Mouse (Mus musculus): ENCODE measurements around the gene Tmem106a.
A peak's percentile ranks its signal among the peaks of the same experiment; 100 is the strongest.
"Not testable (repeated sequence)": the region's sequence is repeated elsewhere in the genome, so short reads cannot be mapped to it uniquely, and the experiment has no call there.

The Tmem106a gene

DNA sequence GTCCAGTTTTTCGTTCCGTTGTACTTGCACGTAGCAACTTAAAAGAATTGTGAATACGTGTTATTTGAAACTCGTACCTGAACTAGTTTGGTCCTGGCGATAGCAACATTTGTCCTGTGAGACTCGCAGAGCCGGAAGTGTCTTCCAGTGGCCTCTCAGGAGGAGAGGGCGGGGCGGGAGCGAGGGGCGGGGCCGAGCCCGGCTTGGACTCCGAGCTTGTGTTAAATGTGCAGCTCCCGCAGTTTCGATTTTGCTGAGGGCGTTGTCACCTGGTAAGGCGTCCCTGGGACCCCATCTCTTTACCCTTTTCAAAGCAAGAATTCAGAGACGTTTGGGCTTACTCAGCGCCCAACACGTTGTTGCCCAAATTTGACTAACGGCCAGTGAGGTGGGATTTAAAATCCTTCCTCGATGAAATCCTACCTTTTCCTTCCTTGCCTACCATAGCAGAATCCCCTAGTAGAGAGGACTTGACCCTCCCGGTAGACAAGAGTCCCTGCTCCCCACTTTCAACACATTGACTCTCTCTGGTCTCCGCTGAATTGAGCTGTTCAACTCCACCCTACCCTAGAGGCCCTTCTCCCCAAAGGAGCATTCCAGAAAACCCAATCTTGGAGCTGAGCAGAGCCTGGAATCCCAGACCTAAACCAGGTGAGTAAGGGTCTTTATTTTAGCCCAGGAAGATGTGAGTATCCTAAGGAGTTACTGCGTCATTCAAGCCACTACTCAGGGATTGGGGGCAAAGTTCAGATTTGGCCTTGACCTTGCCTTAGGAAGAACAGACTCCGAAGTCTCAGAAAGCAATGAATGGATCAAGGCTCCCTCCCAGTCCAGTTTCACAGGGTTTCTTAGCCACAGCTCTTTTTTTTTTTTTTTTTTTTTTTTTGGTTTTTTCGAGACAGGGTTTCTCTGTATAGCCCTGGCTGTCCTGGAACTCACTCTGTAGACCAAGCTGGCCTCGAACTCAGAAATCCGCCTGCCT, at the start of gene Tmem106a:
Tmem106a (plus strand) TSS at position 189 of the 982 bp plus-strand sequence.
- no peak for DNase-seq

DNA sequence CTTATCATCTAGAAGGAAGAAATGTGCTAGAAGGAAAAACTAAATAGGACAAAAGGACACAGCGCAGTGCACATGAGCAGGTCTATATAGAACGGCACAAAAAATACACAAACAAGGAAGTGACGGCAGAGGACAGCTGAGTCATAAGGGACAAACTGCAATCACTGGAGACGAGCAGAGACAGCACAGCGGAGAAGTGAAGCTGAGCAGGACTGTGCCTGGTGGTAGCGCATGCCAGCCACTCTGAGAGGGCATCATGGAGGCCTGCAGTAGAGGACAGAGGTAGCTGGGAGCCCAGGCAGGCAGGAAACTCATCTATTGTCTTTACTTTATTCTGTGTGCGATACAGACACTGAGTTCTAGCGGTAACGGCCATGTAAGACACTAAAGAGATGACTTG, 38.5 kb upstream of the Tmem106a start:
- DNase-seq: no peak

DNA sequence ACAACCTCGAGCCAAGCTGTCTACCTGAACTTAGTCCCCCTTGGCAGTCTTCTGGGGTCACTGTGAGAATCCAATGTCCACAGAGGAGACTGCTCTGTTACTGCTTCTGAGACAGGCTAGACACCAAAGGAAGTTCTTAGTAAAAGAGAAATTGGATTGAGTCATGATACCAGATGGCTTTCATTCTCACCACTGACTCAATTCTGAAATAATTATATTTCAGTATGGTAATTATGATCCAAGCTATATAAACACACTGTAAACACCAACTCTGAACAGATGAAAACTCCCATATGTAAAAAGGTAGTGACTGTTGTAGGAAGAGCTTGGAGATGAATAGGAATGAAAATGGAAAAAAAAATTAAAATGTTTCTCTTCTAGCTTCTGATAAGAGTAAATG, 37.9 kb upstream of the Tmem106a start:
- no peak for DNase-seq

DNA sequence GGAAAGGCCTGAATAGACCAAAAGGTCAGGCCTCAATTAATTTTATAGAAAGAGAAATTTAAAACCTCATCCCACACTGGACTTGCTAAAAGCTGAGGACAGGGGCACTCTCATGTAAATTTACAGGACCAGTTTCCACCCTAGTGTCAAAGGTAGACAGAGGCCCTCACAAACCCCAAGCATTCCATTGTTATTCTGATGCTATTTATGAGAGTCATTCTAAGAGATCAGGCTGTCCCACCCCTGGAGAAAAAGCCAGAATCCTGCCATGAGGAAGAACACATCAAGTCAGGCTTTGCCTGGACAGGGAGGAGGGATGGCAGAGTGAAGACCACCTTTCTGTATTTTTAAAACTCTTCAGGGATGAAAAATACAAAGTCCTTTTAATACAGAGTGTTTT, 33.5 kb upstream of the Tmem106a start:
- DNase-seq: no peak

DNA sequence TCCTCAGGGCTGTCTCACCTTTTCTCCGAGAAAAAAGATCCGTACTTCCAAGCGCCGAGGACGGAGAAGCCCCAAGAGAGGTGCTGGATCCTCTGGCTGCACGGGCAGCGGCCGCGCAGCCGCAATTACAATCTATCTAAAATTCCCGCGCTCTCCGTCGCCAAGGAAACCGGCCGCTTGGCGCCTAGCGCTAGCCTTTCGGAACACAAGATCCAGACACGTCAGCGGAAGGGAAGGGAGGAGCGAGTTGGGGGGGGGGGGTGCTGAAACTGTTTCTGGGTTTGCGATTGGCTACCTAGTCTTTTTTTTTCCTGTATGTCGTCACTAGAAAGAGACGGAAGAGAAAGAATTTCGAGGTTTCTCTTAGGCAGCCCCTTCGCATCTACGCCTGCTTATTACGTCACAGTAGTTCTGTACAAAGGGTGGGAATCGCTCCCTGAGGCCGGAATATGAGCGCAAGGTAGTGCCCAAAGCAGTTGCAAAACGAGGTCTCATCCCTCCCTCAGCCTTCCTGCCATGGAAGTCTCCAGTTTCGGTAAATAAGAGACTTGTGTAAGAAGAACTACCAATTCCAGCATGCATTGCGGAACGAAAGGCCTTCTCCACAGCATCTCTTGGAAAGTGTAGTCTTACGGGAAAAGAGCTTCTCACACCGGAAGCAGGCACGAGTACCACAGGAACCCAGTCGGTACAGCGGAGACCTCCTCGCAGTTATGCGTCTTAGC, 30.1 kb upstream of the Tmem106a start, which contains the start of the genes Brca1 and Nbr1:
Brca1 (minus strand) TSS at position 205 of the 725 bp plus-strand sequence.
Nbr1 (plus strand) TSS at position 399 of the 725 bp plus-strand sequence.
- peak; percentile 92 for DNase-seq

DNA sequence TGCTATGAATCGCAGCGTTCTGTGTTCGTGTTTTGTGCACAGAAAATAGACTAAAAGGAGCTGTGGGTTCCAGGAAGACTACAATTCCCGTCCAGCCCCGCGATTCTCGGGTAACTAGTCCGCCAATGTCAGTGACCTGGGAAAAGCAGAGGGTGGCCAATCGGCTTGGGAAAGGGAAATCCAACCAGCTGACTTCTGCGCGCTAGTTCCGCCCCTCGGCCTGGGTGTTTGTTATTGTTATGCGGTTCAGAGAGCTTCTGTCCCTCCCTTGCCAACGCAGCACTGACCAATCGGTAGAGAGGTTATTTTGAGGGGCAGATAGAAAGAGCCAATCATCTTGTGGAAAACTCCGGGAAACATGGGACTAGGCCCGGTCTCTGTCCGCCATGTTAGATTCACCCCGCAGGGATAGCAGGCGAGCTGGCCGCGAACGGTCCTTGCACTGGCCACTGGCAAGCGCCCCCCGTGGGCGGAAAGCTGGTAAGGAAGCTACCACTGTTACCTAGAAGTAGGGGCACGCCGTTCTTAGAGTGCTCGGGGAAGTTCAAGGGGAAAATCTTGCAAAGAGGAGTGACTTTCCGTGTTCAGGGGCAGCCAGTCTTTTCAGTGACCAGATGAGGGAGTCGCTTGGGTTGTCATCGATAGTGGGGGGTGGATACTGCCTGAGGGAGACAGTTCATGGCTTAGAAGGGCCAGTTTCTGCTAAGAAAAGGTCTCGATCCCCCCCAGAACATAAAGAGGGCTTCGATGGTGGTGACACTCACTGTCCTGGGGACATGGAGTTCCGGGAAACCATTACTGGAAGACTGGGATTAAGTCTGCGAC, 29.4 kb upstream of the Tmem106a start:
- peak; percentile 96 for DNase-seq

DNA sequence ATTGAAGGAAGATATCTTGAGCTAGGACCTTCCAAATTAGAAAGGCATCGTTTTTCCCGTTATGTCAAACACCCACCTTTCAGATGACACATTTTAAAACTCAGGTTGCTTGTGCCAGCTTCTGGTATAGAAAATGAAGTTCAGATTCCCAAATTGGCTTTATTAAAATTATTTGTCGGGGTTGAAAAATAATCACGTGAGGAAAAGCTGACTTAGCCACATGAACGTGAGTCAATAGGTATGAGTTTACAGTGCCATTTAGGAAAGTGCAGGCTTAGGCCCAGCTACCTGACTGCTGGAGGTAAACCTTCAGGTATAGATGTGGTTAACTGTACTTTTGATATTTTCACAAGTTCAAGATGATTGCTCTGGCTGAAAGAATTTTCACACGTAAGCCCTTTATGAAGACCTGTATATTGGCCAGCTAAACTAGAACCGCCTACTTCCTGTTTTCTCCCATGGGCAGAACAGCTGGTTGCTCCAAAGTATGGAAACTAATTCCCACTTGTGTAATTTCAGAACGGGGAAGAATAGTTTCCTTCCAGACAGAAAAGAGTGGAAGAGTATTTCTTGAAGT, 28.6 kb upstream of the Tmem106a start:
- no peak for DNase-seq

DNA sequence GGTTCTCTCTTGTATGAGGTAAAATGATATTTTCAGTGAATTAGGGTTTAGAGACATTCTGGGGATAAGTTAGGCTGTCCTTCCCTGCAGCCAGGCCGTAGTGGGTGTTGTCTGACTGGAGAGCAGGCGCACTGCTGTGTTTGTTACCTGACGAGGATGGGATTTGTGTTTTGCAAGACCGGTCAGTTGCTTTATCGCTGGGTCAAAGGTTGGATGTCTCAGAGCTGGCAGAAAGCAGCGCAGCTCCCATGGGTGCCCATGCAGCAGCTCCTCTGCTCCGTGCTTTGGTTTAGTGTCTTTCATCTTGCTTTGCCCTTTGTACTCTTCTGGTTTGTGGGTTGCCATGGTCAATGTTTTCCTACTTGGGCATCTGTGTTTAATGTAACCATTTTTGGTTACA, 25.5 kb upstream of the Tmem106a start:
- DNase-seq: no peak

DNA sequence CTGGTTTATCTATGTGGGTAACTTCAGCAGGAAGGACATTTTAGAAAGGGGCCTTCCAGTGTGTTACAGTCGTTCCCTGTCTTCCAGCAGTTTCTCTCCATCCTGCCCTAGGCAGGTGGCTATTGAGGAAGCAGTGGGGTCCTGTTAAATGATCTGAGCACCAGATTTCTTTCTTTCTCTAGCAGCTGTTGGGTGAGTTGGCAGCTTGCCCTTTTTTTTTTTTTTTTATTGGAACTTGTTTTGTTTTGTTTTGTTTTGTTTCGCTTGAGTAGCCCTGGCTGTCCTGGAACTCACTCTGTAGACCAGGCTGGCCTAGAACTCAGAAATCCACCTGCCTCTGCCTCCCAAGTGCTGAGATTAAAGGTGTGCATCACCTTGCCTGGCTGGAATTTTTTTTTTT, 25.1 kb upstream of the Tmem106a start:
- DNase-seq: no peak

DNA sequence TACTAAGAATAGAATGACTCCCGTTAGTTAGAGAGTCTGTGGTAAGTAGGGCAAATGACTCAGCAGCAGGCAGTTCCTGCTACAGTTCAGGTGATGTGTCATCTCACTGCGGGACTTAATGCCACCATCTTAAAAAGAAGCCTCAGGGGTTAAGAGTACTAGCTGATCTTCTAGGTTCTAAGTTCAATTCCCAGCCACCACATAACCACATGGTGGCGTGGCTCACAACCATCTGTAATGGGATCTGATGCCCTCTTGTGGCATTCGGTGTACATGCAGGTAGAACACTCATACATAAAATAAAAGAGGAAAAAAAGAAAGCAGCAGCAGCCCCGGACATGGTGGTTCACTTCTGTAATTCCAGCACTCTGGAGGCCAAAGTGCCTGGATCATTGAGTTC, 19.7 kb upstream of the Tmem106a start:
- DNase-seq: no peak

DNA sequence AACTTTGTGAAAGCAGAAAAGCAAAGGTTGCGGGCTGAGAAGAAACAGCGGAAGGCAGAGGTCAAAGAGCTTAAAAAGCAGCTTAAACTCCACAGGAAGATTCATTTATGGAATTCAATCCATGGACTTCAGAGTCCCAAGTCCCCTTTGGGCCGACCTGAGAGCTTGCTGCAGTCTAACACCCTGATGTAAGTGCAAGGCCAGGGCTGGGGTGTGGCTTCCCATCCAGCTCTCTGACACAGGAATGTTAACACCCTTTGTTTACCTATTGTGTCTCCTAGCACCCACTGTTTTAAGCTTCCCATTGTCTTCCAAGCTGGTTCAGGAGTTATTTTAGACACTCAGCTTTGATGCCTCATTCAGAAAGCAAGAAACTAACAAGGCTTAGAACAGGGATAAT, 13.6 kb upstream of the Tmem106a start:
- DNase-seq: no peak

DNA sequence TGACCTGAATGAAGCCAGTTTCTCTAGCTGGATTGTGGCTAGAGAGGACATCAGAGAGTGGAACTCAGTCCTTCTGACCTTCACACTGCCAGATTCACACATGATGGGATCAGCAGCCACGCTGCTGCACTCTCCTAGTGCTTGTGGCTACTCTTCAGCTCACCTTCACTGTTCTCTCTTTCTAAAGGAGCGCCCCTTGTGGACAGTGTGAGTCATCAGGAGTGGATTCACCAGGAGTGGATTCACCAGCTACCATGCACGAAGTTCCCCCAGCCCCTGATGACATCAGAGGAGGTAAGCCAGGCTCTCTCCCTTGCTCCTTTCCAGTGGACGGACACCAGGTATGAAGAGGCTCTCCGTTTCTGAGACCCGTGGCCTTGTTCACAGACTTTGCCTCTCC, 5.9 kb upstream of the Tmem106a start:
- DNase-seq: no peak

DNA sequence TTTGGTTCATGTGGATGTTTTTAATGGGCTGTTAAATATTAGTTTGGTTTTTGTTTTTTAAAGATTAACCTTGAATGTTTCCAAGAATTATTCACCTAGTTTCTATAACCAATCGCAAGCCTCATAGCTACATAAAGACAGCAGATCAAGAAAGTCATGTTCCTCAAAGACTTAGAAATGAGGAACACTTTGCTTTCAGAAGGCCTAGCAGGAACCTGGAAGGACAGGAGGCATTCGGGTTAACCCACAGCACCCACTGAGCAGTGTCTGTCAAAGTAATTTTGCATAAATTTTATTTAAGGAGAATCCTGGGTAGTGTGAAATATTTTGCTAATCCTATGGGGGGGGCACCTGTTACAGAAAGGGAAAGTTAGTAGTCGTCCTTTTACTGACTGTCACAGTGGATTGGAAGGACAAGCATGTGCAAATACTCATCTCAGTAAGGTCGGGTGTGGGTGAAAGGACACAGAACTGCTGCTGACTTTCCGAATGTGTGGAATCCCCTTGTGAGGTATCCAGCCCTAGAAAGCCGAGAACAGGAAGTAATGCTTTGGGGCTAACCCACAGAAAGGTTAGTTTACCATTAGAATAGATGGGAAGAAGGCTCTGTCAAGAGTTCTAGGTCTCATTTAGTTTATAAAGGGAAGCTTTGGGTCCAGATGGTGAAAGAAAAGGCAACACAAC, 819 bp upstream of the Tmem106a start:
- DNase-seq: no peak

DNA sequence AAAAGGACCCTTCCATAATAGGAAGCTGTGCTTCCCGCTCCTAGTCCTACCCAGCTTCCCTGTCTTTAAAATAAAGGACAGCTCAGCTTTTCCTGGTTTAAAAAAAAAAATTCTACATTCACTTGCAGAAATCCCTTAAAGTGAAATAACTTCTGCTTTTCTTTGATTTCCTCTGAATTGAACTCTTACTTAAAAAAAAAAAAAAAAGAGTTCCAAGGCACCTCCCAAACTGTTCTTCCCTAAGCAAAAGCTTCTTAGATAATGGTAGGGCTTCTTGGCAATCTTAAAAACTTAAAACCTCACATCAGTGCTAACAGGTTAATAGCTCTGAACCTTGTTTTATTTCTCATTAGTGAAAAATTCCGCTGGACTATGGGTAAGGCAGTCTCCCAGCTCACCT, 1.2 kb downstream of the Tmem106a start:
- no peak for DNase-seq

DNA sequence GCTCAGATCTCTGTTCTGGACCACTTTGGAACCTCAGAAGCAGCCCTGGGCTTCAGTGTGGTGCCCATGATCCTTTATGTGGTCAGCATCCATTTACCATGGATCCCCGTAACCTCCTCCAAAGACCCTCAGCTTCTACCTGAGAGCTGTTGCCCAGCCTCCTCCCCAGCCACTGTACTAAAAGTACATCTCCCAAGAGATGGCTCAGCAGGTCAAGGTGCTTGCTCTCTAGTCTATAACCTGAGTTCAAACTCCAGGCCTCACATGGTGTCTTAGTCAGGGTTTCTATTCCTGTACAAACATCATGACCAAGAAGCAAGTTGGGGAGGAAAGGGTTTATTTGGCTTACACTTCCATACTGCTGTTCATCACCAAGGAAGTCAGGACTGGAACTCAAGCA, 3.0 kb downstream of the Tmem106a start:
- DNase-seq: not testable (repeated sequence)

DNA sequence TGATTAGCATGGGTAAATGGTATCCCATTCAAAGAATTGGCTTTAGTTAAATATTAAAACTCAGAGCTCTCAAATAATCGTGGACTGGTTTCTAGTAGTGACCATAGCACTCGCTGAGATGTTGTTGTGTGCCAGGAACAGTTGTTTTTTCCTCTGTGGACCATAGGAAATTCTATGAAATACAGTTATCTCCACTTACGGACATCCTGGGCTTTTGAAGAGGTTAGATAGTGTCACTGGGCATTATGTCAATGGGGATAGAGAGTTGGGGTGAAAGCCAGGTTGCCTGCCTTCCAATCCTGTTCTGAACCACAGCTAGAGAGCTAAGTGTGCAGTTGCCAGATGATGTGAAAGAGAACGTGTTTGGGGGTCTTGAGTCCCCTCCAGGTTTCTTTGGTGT, 3.8 kb downstream of the Tmem106a start:
- no peak for DNase-seq

DNA sequence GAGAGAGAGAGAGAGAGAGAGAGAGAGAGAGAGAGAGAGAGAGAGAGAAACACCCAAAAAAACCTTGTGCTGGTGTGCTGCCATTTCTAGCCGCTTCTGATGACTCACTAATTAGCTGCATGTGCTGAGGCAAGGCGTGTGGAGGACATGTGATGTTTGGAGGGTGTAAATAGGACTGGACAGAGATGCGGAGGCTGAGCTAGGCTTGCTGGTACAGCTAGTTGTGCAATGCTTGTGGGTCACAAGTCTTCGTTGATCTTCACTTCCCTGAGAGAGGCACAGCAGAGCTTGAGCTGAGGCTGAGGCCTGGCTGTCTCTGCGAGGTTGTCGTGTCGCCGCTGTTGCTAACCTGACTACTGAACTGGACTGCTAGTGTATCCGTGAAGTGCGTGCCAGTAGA, 5.6 kb downstream of the Tmem106a start:
- DNase-seq: peak; percentile 50

DNA sequence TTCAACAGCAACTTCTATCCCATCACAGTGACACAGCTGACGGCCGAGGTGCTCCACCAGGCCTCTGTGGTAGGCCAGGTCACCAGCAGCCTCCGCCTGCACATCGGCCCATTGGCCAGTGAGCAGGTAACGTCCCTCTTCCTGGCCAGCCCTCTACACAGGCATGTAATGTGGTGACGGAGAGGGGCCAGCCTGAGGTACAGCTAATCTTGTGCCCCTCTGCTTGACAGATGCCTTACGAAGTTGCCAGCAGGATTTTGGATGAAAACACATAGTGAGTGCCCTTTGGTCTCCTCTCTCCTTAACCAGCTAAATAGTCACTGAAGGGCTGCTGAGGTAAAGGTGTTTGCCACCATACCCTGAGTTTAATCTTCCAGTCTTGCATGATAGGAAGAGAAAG, 6.8 kb downstream of the Tmem106a start:
- no peak for DNase-seq

DNA sequence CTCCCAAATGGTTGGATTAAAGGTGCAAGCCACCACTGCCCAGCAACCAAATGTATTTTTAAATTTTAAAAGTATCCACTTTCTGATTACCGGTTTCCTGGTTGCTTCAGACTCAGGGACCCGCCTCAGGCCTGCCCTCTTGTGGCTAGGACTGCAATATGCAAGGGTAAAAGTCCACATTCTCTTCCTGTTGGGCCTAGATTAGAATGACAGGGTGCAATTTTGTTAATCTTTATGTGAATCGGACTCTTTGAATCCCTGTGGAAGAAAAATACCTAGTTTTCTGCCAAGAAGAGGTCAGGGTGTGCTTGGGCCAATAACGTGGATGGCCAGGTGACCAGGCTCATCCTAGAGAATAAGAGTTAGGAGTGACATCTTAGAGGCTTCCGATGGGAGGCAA, 7.4 kb downstream of the Tmem106a start:
- peak; percentile 25 for DNase-seq

DNA sequence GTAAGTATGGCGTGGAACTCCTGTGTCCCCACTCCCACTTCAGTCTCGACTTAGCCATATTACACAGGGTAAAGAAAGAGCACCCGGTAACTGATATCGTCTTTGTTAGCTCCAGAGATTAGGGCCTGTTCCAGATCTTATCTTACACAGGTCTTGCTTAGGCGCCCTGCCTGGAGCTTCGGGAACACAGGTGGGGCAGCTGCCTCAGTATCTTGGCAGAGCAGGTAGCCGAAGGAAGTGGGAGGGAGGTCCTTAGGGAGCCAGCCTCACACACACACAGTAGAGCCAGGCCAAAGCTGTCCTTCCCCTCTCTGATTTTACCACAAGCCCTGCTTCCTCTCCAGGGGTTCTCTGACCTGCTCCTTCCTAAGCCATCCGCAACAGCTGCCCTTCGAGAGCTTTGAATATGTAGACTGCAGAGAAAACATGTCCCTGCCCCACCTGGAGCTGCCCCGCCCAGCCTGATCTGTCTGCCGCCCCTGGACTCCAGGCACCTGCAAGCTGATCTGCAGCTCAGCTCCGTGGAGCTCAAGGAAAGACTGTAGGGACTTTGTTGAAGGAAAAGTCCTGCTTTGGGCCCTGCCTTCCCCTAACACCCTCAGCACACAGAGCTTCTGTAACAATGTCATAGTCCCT, 8.1 kb downstream of the Tmem106a start:
- no peak for DNase-seq

DNA sequence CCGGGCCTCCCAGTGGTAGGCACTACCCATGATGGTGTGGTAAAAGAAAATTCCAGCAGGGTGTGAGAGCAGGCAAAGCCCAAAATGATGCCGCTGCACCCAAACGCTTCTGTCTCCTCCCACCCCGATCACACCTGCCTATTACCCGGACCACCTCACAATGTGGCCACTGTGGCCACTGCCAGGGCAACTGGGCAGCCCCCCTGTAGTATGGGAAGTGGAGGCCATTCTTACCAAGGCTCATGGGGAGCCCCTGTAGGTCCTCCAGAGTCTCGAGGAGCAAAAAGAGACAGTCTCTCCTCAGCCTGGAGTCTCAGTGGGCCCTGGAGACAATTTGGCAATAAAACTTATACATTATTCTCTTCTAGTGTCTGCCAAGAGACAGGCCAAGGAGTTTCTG, 17.1 kb downstream of the Tmem106a start, which contains the start of gene Gm11634:
Gm11634 (minus strand) TSS at position 101 of the 400 bp plus-strand sequence.
- DNase-seq: no peak
